Mouse (Mus musculus) heart, postnatal 0 days (tissue): Measurements from ENCODE around the gene Cwc27. TPM values are rescaled to one million over a fixed set of nuclear protein-coding genes. Genes with fewer than 3 reads are reported as not detected.

Experiments used
- ATAC-seq: fragments of 200-750 bp; cut with Nextera tagmentation; 2 replicates; pipeline ENCODE4 v1.8.0; 2017; ENCODE audit warnings: low read depth, moderate number of reproducible peaks, moderate library complexity; ENCODE audit not compliant: insufficient read depth
- DNase-seq: peaks from one replicate; pipeline ENCODE4 v3.0.0-alpha.2; 2016; ENCODE audit warnings: low spot score
- H3K27ac ChIP-seq: fragments of 300-500 bp; sonication (generic); 2 replicates; pipeline ENCODE4 v1.5.1; 2014; ENCODE audit warnings: low read depth, mild to moderate bottlenecking
- H3K27me3 ChIP-seq: fragments of 300-500 bp; sonication (generic); 2 replicates; pipeline ENCODE4 v1.6.1; 2014; ENCODE audit warnings: low read length, mixed read lengths; ENCODE audit not compliant: control insufficient read depth, insufficient read depth
- H3K36me3 ChIP-seq: fragments of 300-500 bp; sonication (generic); replicated peaks from 2 replicates; pipeline ENCODE4 v1.6.1; 2014; ENCODE audit warnings: low read length, mixed read lengths; ENCODE audit not compliant: control insufficient read depth, insufficient read depth
- H3K4me1 ChIP-seq: fragments of 300-500 bp; sonication (generic); 2 replicates; pipeline ENCODE4 v1.6.1; 2014; ENCODE audit warnings: antibody characterized with exemption; ENCODE audit not compliant: control insufficient read depth, insufficient read depth
- H3K4me2 ChIP-seq: fragments of 300-500 bp; sonication (generic); 2 replicates; pipeline ENCODE4 v1.6.1; 2014; ENCODE audit warnings: low read depth, mild to moderate bottlenecking, low read length, moderate library complexity
- H3K4me3 ChIP-seq: fragments of 300-500 bp; sonication (generic); 2 replicates; pipeline ENCODE4 v1.5.1; 2014; ENCODE audit warnings: low read depth, low read length
- H3K9ac ChIP-seq: fragments of 300-500 bp; sonication (generic); replicated peaks from 2 replicates; pipeline ENCODE4 v1.6.1; 2014; ENCODE audit warnings: low read depth, low read length, mixed read lengths
- H3K9me3 ChIP-seq: fragments of 300-500 bp; sonication (generic); replicated peaks from 2 replicates; pipeline ENCODE4 v1.6.1; 2016; ENCODE audit warnings: low read length; ENCODE audit not compliant: control insufficient read depth
- CTCF ChIP-seq: IDR thresholded peaks from 2 replicates; pipeline ENCODE4 v1.5.1; 2016; ENCODE audit warnings: antibody characterized with exemption, control low read depth, low read depth
- EP300 ChIP-seq: IDR thresholded peaks from 2 replicates; pipeline ENCODE4 v1.6.1; 2016; ENCODE audit warnings: antibody characterized with exemption, low read depth
- WGBS: fragments of 180-500 bp; shearing (Covaris S2); extraction: QIAGEN DNeasy Blood & Tissue Kit; methylation state at CpG from one replicate; pipeline ENCODE4 v1.1.7; 2014; 5-methylcytosine and 5-hydroxymethylcytosine counted together
- polyA plus RNA-seq: library from polyadenylated mRNA; unstranded; fragments of >200 nt; fragmentation: Nextera tagmentation; extraction: Ambion mirVana; gene quantifications from 2 replicates; pipeline ENCODE4 v1.2.1, GENCODE M21; 2015
- total RNA-seq: library from RNA; depleted of rRNA; stranded (reverse); fragments of >200 nt; gene quantifications from 2 replicates; pipeline ENCODE4 v1.2.3, GENCODE M21; 2014; ENCODE audit warnings: low replicate concordance

Cwc27 gene
- total and polyA plus RNA-seq, 2 experiments from 2014 or later, result 21.4 to 26.5 TPM

- peak overlapping the region; percentile 13; the same call in 1 of the 2 replicates for H3K4me2 ChIP-seq
Observed at GRCm38 (mm10) chr13:104627169-104627909, 189.6 kb downstream of the Cwc27 start.

DNA sequence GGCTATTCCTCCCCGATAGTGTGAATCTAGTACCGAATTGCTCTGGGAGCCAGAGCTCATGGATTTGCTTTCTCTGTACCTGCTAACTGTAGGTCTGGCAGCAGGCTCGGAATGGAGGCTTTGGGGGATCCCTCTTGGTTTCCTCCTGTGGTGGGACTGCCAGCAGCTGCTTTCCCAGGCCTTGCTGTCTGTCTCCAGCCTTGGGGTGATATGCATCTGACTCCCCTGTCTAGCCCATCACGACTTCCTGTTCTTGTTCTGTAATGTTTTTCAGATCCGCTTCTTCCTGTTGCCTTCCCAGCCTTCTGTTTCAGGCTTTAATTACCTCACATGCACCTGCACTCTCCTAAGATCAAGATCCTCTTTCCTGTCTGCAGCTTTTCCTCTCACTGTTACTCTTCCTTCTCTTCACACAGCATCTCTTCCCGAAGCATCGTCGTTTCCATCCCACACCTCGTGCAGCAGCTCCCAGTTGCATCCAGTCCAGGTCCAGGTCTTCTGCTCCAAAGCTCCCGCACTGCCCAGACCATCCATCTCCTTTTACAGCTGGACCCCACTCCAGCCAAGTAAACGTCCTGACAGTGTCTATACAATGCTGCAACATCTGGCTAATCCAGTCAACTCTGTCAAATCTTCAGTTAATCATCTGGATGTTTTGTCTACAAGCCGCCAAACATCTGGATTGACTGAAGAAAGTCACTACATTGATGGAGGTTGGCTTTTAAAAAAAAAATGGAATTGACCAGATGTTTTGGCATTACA is 193.6 kb downstream of the Cwc27 start:
- H3K4me1 ChIP-seq, result no peaks in the 10 kb centered on the region
- no peaks in the 10 kb centered on the region for H3K9me3 ChIP-seq
- no peaks in the 10 kb centered on the region for H3K27me3 ChIP-seq
- H3K9ac ChIP-seq, result no peak overlapping the region
- TF ChIP-seq CTCF, result no peak
- no peak for TF ChIP-seq EP300
- H3K36me3 ChIP-seq, result 0 out of 2 replicates have a peak, but pooled peaks cover 4% of the 10 kb centered on the region
- 76% methylated on average over 12 of the region's 12 CpGs for WGBS
- no peak overlapping the region for H3K4me2 ChIP-seq
- no peak for ATAC-seq
- DNase-seq, result no peak
- no peak overlapping the region for H3K27ac ChIP-seq
- no peak overlapping the region for H3K4me3 ChIP-seq

More at GRCm38 (mm10) chr13:104627169-104627909, 189.6 kb downstream of the Cwc27 start:
- peak; percentile 71 for ATAC-seq
- DNase-seq, result peak; percentile 37
- Histone ChIP-seq H3K4me3 (no peak overlapping the region), H3K9ac (no peak overlapping the region), H3K27ac (peak overlapping the region; percentile 77), H3K36me3 (0 out of 2 replicates have a peak, but pooled peaks cover 4% of the 10 kb centered on the region), H3K4me1 (peaks cover 20% of the 10 kb centered on the region), H3K27me3 (no peaks in the 10 kb centered on the region), H3K9me3 (no peaks in the 10 kb centered on the region)
- WGBS, result 25% methylated on average over 11 of the region's 11 CpGs
- no peak for TF ChIP-seq CTCF
- no peak for TF ChIP-seq EP300

- H3K9ac ChIP-seq, result no peak overlapping the region
- 78% methylated on average over 6 of the region's 6 CpGs for WGBS
- H3K27me3 ChIP-seq, result no peaks in the 10 kb centered on the region
- 0 out of 2 replicates have a peak, but pooled peaks cover 4% of the 10 kb centered on the region for H3K36me3 ChIP-seq
- TF ChIP-seq CTCF, result no peak
- no peak for TF ChIP-seq EP300
- H3K4me2 ChIP-seq, result no peak overlapping the region
- DNase-seq (no peak), ATAC-seq (no peak)
- no peaks in the 10 kb centered on the region for H3K4me1 ChIP-seq
- H3K9me3 ChIP-seq, result no peaks in the 10 kb centered on the region
- H3K27ac ChIP-seq, result no peak overlapping the region
- no peak overlapping the region for H3K4me3 ChIP-seq
Observed at GRCm38 (mm10) chr13:104622102-104622743, 194.7 kb downstream of the Cwc27 start.

DNA sequence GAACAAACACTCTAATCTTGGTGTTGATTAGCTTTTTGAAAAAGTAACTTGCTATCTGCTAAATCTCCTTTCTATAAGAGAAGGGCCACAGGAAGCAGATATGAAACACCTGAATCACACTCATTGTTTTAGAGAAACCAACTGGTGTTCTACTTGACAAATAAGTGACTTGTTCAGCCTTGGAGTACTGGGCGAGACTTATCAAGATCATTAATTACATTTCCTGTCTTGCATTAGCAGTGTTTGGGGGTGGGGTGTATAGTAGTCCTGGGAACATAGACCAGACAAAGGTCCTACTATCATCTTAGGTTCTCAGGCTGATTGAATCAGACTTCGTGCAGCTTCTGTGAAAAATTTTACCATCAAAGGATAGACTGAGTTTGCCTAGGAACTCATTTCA is 196.5 kb downstream of the Cwc27 start:
- Histone ChIP-seq H3K27me3 (no peaks in the 10 kb centered on the region), H3K9me3 (no peaks in the 10 kb centered on the region), H3K4me1 (no peaks in the 10 kb centered on the region), H3K9ac (no peak overlapping the region), H3K27ac (no peak overlapping the region), H3K4me2 (no peak overlapping the region), H3K36me3 (0 out of 2 replicates have a peak, but pooled peaks cover under 1% of the 10 kb centered on the region), H3K4me3 (no peak overlapping the region)
- no peak for ATAC-seq
- 66% methylated on average over 2 of the region's 2 CpGs for WGBS
- no peak for DNase-seq
- TF ChIP-seq EP300, result no peak
- no peak for TF ChIP-seq CTCF

DNA sequence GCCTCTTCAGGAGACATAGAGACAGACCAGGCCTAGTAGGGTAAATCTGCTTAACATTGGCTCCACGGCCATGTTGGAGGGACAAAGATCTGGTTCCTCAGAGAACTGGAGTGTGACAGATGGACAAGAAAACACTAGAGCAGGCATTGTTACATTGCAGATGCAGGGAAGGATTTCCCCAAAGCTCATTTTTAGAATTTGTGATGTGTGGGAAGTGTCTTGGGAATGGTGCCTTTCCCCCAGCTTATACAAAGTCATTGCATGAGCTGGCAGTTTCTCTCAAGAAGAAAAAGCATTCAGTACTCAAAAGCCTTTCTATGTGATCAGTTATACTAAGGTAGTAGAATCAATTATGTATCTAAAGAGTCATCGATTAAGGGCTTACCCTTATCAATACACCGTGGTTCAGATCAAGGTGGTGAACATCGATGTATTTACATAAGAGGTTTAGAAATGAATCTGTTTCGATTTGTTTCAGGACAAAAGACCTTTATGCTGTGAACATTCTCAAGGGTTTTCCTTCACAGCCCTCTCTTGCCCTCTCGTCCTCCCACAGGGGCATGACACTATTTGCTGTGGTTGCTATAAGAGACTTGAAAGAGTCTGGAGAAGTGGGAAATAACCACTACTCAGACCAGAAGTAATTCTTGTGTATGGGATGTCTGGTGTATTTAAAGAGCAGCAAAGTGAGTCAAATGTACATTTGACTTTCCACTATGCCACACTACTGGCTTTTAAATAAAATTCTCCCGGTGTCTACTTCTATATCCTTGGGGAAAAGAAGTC is 197.2 kb downstream of the Cwc27 start:
- Histone ChIP-seq H3K4me1 (no peaks in the 10 kb centered on the region), H3K27me3 (no peaks in the 10 kb centered on the region), H3K9me3 (no peaks in the 10 kb centered on the region), H3K27ac (no peak overlapping the region), H3K9ac (no peak overlapping the region), H3K36me3 (no peaks in the 10 kb centered on the region), H3K4me3 (no peak overlapping the region), H3K4me2 (no peak overlapping the region)
- WGBS, result 86% methylated on average over 7 of the region's 7 CpGs
- ATAC-seq, result no peak
- TF ChIP-seq EP300, result no peak
- TF ChIP-seq CTCF, result no peak
- no peak for DNase-seq
